Mouse (Mus musculus): ENCODE data around the gene Pnlip.

Gene Pnlip

DNA sequence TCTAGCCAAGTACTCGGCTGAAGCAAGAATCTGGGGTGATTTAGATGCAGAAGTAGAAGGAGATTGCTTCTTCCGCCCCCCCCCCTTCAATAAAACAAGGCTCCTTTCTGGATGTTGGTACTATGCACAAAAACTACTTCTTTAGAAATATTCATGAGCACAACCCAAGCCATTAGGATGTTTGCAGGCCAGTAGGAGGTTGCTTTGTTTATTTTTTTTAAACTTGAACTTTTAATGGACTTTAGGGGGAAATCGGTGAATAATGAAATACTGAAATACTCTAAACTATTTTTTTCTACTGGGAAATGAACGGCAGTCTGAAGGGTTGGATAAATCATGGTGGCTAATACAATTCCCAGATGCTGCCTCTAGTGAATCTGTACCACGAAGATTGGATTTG is at the start of gene Pnlip:
Gene Pnlip, plus strand, starts transcription at position 301 of the 400 bp plus-strand sequence.
- no peak for DNase-seq (ENCODE audit: low read depth)

GRCm38 (mm10) chr19:58609716-58610115 is 42.6 kb upstream of the Pnlip start:
- DNase-seq (ENCODE audit: low read depth) = no peak

- DNase-seq (ENCODE audit: low read depth) = no peak
Measured at GRCm38 (mm10) chr19:58612745-58613144, 39.6 kb upstream of the Pnlip start.

DNA sequence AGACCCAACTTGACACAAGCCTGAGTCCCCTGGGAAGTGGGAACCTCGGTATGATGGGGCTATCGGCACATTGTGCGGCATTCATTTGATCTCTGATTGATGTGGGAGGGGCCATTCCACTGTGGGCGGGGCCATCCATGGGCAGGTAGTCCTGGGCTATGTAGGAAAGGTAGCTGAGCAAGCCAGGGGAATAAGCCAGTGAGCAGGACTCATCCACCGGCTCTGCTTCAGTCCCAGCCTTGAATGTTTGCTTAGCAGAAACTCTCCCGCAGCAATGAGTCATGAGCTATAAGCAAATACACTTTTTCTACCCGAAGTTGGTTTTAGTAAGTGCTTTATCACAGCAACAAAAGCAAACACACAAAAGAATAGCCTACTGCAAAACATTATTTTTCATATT is 35.7 kb upstream of the Pnlip start:
- no peak for DNase-seq (ENCODE audit: low read depth)

- DNase-seq (ENCODE audit: low read depth) = no peak
Measured at GRCm38 (mm10) chr19:58620661-58621060, 31.6 kb upstream of the Pnlip start.

DNA sequence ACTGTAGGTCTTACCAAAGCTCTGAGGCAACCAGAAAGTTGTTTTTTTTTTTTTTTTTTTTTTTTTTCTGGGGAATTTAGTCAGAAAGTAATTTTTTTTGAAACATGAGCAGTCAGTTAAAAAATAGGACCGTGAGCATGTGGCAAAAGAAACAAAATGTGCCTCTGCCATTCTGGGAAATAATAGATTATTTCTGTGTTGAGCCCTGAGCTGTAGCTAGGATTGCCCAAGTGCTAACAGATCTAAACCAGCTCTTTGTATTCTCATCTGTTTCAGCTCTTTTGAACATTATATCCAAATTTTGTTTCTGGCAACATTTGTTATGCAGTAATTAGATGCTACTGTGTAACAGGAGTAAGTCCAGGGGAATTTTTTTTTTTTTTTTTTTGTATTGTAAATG is 30.7 kb upstream of the Pnlip start:
- DNase-seq (ENCODE audit: low read depth) = no peak

DNA sequence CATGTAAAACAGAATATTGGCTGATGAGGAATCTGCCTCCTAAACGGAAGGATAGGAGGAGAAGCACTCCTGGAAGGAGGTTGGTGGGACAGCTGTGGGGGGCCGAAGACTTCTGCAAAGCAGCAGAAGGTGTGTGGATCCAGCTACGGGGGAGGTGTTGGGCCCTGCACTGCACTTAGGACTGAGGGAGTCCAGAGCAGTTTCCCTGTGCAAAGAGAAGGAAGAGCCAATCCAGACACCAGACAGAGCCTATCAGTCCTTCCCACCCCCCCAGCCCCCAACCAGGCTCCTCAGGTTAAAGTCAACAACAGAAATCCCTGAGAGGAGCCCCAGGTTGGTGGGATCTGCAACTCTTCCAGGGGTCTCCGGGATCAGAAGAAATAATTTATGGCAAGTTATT is 27.5 kb upstream of the Pnlip start:
- DNase-seq (ENCODE audit: low read depth) = no peak

DNA sequence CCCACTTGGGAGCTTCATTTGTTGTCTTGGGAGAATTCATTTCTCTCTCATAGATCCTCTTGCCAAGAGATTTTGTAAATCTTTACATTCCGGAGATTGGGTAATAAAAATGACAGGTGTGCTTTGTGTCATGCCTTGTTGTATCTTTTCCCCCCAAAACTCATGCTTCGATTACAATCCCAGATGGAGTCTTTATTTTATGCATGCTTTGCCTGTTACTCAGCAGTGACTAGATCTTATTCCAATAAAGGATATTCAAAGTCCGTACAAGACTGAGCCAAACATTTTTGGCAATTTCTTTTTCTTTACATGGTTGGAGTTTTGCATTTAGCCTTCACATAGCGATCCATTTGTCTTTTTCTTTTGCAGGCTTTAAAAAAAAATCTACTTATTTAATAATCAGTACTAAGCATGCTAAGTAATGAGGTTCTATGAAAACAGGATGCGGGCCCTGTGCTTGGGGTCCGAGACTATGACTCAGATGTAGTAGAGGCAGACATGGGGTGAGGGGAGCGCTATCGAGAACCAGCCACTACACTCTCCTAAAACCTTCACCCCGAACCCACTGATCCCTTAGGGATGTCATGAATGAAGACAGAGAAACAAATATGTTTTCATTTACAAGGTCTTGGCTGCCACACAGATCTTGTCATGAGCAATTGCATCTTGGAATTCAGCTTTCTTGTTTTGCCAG is 26.9 kb upstream of the Pnlip start:
- no peak for DNase-seq (ENCODE audit: low read depth)

GRCm38 (mm10) chr19:58627406-58628337 is 24.6 kb upstream of the Pnlip start:
- peak; percentile 4 for DNase-seq (ENCODE audit: low read depth)

DNA sequence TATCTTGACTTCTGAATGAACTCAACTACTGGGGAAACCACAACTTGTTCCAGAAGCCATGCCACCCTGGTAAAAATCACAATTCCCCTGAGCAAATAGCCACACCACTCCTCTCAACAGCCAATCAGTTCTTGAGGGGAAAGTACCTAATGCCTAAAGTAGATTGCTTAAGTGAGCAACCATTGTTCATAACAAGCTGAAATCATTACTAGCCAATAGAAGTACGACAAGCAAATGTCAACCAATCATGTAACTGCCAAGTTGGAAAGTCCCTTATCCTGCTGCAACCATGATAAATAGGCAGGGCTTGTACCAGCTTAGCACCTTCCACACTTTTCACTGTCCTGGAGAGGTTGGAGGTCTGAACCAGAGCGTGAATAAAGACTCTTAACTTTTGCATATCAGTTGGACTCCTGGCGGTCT is 22.9 kb upstream of the Pnlip start:
- DNase-seq (ENCODE audit: low read depth) = no peak

DNA sequence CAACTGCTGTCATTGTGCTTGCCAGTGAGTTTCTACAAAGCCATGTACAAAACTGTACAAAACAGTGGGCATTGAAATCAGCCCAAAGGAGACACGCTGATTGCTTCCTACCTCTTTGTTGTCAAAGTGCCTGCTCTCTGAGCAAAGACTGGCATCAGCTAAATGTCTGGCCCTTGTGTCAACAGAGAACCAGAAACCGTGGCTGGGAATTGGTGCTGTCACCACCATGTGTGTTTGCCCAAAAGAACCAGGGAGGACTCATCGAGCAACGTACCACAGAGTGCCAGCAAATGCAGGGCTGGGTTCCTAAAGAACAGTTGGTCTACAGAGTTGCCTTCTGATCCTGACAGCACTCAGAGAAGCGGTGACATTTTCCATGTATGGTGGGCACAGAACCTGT is 2.3 kb upstream of the Pnlip start:
- no peak for DNase-seq (ENCODE audit: low read depth)

GRCm38 (mm10) chr19:58662098-58662497 is 9.8 kb downstream of the Pnlip start:
- DNase-seq (ENCODE audit: low read depth) = no peak

GRCm38 (mm10) chr19:58663317-58663716 is 11.0 kb downstream of the Pnlip start:
- no peak for DNase-seq (ENCODE audit: low read depth)

DNA sequence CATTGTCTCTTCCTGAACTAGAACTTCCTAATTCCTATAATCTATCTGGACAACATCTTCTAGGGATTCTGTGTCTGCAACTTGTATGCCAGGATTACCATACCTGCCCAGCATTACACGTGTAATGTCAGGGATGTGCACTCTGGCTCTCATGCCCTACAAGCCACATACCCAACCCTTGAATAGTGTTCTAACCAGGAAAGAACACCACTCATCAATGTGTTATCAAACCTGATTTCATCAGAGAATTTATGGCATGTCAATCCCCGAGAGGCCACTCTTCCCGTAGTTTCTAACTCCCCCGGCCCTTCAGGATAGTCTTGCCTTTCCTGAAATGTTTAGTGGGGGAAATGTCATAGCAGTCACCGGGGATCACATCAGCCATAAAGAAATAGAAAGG is 12.6 kb downstream of the Pnlip start:
- DNase-seq (ENCODE audit: low read depth) = no peak

- DNase-seq (ENCODE audit: low read depth) = no peak
Measured at GRCm38 (mm10) chr19:58674644-58675043, 22.3 kb downstream of the Pnlip start.

GRCm38 (mm10) chr19:58677117-58677516 is 24.8 kb downstream of the Pnlip start:
- DNase-seq (ENCODE audit: low read depth) = no peak

GRCm38 (mm10) chr19:58688933-58689332 is 36.6 kb downstream of the Pnlip start:
- DNase-seq (ENCODE audit: low read depth) = no peak

- no peak for DNase-seq (ENCODE audit: low read depth)
Measured at GRCm38 (mm10) chr19:58695314-58695713, 43.0 kb downstream of the Pnlip start.

- no peak for DNase-seq (ENCODE audit: low read depth)
Measured at GRCm38 (mm10) chr19:58696235-58696634, 43.9 kb downstream of the Pnlip start.

DNA sequence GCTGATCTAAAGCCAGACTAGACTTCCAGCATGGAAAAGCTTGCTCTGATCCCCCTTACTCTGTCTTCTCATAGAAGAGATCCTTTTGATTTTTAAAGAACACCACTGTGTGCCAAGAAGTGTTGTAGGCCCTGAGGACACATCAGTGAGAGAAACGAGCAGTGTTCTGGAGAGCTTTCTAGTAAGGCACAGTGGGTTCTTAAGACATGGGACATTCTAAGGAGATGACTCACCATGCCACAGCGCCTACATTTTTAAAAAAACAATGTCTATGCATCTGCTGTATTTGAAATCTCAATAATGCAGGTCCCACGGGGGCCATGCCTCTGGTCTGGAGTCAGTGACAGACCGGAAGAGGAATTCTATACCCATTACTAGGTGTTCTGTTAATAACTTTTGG is 52.3 kb downstream of the Pnlip start:
- no peak for DNase-seq (ENCODE audit: low read depth)

DNA sequence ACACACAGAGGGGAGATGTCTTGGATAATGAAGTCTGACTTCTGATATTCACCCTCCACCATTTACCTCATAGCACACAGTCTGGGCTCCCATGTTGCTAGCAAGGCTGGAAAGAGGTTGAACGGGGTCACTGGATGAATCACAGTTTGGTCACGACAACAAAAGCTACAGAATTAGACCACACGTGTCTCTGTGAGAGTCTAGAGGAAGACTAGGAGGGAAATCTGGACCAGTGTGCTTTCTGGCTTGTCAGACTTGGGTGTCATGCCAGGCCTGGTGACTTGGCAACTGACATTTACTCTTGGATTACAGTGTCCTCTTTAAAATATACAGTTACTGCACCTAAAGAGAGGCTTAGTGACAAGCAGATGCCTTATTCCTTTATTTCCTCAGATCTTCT is 56.3 kb downstream of the Pnlip start:
- no peak for DNase-seq (ENCODE audit: low read depth)

DNA sequence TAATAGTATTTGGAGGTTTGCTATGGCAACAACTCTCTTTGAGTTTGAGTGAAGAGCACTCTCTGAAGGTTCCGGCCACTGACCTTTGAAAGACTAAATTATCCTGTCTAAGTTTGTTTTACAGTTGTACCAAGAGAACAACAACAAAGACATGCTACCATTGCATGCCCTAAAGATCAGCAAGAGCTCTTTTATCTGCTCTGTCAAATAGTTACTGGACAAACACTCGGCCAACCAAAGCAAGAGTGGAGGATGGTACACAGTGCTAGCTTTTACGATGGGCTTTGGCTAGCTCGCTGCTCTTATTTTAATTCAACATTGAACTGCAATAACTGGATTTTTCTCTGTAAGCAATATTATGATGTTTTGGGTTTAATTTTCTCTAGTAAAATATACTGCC is 65.6 kb downstream of the Pnlip start:
- DNase-seq (ENCODE audit: low read depth) = no peak

GRCm38 (mm10) chr19:58720439-58720838 is 68.1 kb downstream of the Pnlip start:
- DNase-seq (ENCODE audit: low read depth) = no peak
